Mouse (Mus musculus) limb, embryonic 14.5 days (tissue): ENCODE data around the gene Gabpb2. TPM values are rescaled to one million over a fixed set of nuclear protein-coding genes. Genes with fewer than 3 reads are reported as not detected.
"Not testable (repeated sequence)": the region's sequence is repeated elsewhere in the genome, so short reads cannot be mapped to it uniquely, and the experiment has no call there.

Experiments
- ATAC-seq: fragments of 200-750 bp; cut with Nextera tagmentation; 2 replicates; pipeline ENCODE4 v1.8.0; 2017; ENCODE audit warnings: low read depth, moderate number of reproducible peaks, moderate TSS enrichment; ENCODE audit not compliant: low FRiP score
- DNase-seq: peaks from one replicate; pipeline ENCODE4 v3.0.0-alpha.2; 2015; ENCODE audit warnings: low spot score
- H3K27ac ChIP-seq: fragments of 300-500 bp; sonication (generic); replicated peaks from 2 replicates; pipeline ENCODE4 v1.5.1; 2014; ENCODE audit warnings: low read depth, mild to moderate bottlenecking, low read length, moderate library complexity, mixed read lengths
- H3K27me3 ChIP-seq: fragments of 300-500 bp; sonication (generic); 2 replicates; pipeline ENCODE4 v1.6.1; 2014; ENCODE audit warnings: low read length, mixed read lengths; ENCODE audit not compliant: control insufficient read depth, insufficient read depth
- H3K36me3 ChIP-seq: fragments of 300-500 bp; sonication (generic); 2 replicates; pipeline ENCODE4 v1.6.1; 2014; ENCODE audit warnings: mild to moderate bottlenecking, low read length, moderate library complexity, mixed read lengths; ENCODE audit not compliant: control insufficient read depth, insufficient read depth
- H3K4me1 ChIP-seq: fragments of 300-500 bp; sonication (generic); 2 replicates; pipeline ENCODE4 v1.6.1; 2014; ENCODE audit warnings: antibody characterized with exemption, low read length, mixed read lengths; ENCODE audit not compliant: control insufficient read depth, insufficient read depth
- H3K4me2 ChIP-seq: fragments of 300-500 bp; sonication (generic); replicated peaks from 2 replicates; pipeline ENCODE4 v1.6.1; 2014; ENCODE audit warnings: low read depth, mild to moderate bottlenecking, low read length, moderate library complexity; ENCODE audit not compliant: severe bottlenecking
- H3K4me3 ChIP-seq: fragments of 300-500 bp; sonication (generic); replicated peaks from 2 replicates; pipeline ENCODE4 v1.5.1; 2014; ENCODE audit warnings: low read length
- H3K9ac ChIP-seq: fragments of 300-500 bp; sonication (generic); 2 replicates; pipeline ENCODE4 v1.6.1; 2014; ENCODE audit warnings: mild to moderate bottlenecking, low read depth, low read length, moderate library complexity; ENCODE audit not compliant: severe bottlenecking
- H3K9me3 ChIP-seq: fragments of 300-500 bp; sonication (generic); 2 replicates; pipeline ENCODE4 v1.6.1; 2016; ENCODE audit warnings: low read length; ENCODE audit not compliant: control insufficient read depth
- POLR2A ChIP-seq: fragments of 200-500 bp; IDR thresholded peaks from 2 replicates; pipeline ENCODE4 v1.8.0; 2012; ENCODE audit warnings: inconsistent platforms, mild to moderate bottlenecking, moderate library complexity, borderline replicate concordance; ENCODE audit not compliant: insufficient read depth, insufficient read length; ENCODE audit errors: extremely low read depth
- WGBS: fragments of 180-500 bp; shearing (Covaris S2); extraction: QIAGEN DNeasy Blood & Tissue Kit; methylation state at CpG from one replicate; pipeline ENCODE4 v1.1.7; 2014; 5-methylcytosine and 5-hydroxymethylcytosine counted together
- microRNA-seq: library from miRNA; unstranded; fragments of <30 nt; microRNA quantifications from one replicate; pipeline ENCODE4, GENCODE M21; 2016
- polyA plus RNA-seq, 2 experiments: library from polyadenylated mRNA; depleted of rRNA in 1 of 2; stranded (reverse) in 1 of 2; unstranded in 1 of 2; fragments of >200 nt; fragmentation: Nextera tagmentation in 1 of 2; extraction: Ambion mirVana in 1 of 2; gene quantifications; 2 replicates each; pipeline versions ENCODE4 v1.2.1 to v1.2.3; 2012 to 2014

Gene Gabpb2
- polyA plus RNA-seq, 2 experiments, result 9.7 to 26.2 TPM

DNA sequence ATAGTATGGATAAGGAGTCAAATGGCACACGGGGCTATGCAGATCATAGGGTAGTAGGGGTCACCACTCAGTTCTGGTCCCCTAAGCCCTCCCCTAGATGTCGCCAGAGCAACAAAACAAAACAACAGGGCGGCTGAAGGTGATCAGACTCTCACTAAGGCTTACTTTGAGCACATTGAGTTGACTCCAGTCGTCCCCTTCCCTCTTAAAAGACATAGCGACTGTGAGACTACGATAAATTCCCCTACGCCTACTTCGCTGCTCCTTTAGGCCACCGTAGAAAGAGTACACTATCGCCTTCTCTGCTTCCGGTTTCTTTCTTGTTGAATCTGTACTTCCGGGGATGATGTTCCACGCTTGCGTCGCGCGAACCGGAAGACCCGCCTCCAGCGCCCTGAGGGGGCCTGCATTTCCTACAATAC, 84.0 kb downstream of the Gabpb2 start, which contains the start of the genes Scnm1 and Lysmd1:
Scnm1 (minus strand) TSS at position 332 of the 422 bp plus-strand sequence.
Lysmd1 (plus strand) TSS at position 409 of the 422 bp plus-strand sequence.
- peak within 1 kb of the TSS; percentile 76 for H3K27ac ChIP-seq
- H3K27me3 ChIP-seq, result no peaks in the 10 kb centered on the region
- DNase-seq (peak; percentile 96), ATAC-seq (peak; percentile 93)
- no peak for TF ChIP-seq POLR2A
- no peaks in the 10 kb centered on the region for H3K9me3 ChIP-seq
- peak within 1 kb of the TSS; percentile 72 for H3K4me3 ChIP-seq
- peaks cover 21% of the 10 kb centered on the region for H3K36me3 ChIP-seq
- H3K4me2 ChIP-seq, result peak within 1 kb of the TSS; percentile 70
- under 1% methylated on average over 20 of the region's 20 CpGs for WGBS
- peak within 1 kb of the TSS; percentile 73 for H3K9ac ChIP-seq
- H3K4me1 ChIP-seq, result peaks cover 11% of the 10 kb centered on the region; the same call in 1 of the 2 replicates

DNA sequence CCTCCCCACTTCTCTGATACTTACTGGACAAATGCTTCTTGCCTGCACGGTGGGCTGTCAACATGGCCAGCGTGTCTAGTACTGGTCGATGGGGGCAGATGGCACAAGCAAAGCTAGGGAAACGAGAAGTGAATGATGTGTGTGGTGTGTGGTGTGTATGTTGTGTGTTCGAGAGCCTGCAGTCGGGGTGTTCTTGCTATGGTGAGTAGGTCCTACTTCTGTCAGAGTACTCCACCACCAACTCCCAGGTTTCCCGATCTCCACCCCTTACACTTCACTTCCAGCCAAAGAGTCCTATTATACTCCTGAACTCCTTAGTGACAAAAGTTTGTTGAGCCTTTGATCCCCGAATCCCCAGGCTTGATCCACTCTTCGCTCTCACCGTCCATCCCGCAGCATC, 84.5 kb downstream of the Gabpb2 start:
- no peak for TF ChIP-seq POLR2A
- 55% methylated on average over 11 of the region's 11 CpGs for WGBS
- no peak for DNase-seq
- Histone ChIP-seq H3K9ac (peak overlapping the region; percentile 73), H3K27me3 (no peaks in the 10 kb centered on the region), H3K9me3 (no peaks in the 10 kb centered on the region), H3K4me1 (peaks cover 11% of the 10 kb centered on the region; the same call in 1 of the 2 replicates), H3K4me2 (peak overlapping the region; percentile 70), H3K4me3 (peak overlapping the region; percentile 72), H3K36me3 (peaks cover 21% of the 10 kb centered on the region), H3K27ac (peak overlapping the region; percentile 76; the same call in 1 of the 2 replicates)
- no peak for ATAC-seq

DNA sequence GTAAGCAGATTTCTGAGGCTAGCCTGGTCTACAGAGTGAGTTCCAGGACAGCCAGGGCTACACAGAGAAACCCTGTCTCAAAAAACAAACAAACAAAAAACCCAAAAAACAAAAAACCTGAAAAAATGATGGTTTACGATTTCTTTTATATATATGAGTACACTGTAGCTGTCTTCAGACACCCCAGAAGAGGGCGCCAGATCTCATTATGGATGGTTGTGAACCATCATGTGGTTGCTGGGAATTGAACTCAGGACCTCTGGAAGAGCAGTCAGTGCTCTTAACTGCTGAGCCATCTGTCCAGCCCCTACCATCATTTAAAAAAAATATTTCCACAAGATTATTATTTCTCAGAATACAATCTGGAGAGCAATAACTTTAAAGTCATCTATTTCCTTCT, 85.3 kb downstream of the Gabpb2 start:
- H3K27ac ChIP-seq, ATAC-seq, DNase-seq, H3K4me2 ChIP-seq, H3K9ac ChIP-seq, H3K4me3 ChIP-seq, H3K27me3 ChIP-seq, H3K9me3 ChIP-seq: not testable (repeated sequence)
- 86% methylated on average over 2 of the region's 2 CpGs for WGBS
- Histone ChIP-seq H3K36me3 (peaks cover 18% of the 10 kb centered on the region), H3K4me1 (peaks cover 11% of the 10 kb centered on the region; the same call in 1 of the 2 replicates)

Small RNA genes lying within 50 kb of the gene (microRNA-seq; reads per million reads assigned to microRNA genes)
- gene Mir8099-1, result not detected

Other genes starting within 250 kb of the Gabpb2 start
- 54.7 and 54.8 TPM in 2 replicates for gene Pi4kb, start 243.2 kb downstream of the Gabpb2 start, polyA plus RNA-seq (2012; rRNA removed)
- gene Pi4kb, start 243.2 kb downstream of the Gabpb2 start, polyA plus RNA-seq (2014; fragmentation: Nextera tagmentation; extraction: Ambion mirVana), result 30.4 and 35.6 TPM in 2 replicates
- 26.8 and 28.8 TPM in 2 replicates for gene Zfp687, start 202.5 kb downstream of the Gabpb2 start, polyA plus RNA-seq (2012; rRNA removed)
- 18.8 and 23.2 TPM in 2 replicates for gene Zfp687, start 202.5 kb downstream of the Gabpb2 start, polyA plus RNA-seq (2014; fragmentation: Nextera tagmentation; extraction: Ambion mirVana)
- 249 and 282 TPM in 2 replicates for gene Psmd4, start 175.3 kb downstream of the Gabpb2 start, polyA plus RNA-seq (2012; rRNA removed)
- gene Psmd4, start 175.3 kb downstream of the Gabpb2 start, polyA plus RNA-seq (2014; fragmentation: Nextera tagmentation; extraction: Ambion mirVana), result 258 and 280 TPM in 2 replicates
- 35.1 and 41.2 TPM in 2 replicates for gene Pip5k1a, start 111.0 kb downstream of the Gabpb2 start, polyA plus RNA-seq (2012; rRNA removed)
- 15.7 and 16.5 TPM in 2 replicates for gene Pip5k1a, start 111.0 kb downstream of the Gabpb2 start, polyA plus RNA-seq (2014; fragmentation: Nextera tagmentation; extraction: Ambion mirVana)
- 125 and 130 TPM in 2 replicates for gene Vps72, start 106.9 kb downstream of the Gabpb2 start, polyA plus RNA-seq (2012; rRNA removed)
- gene Vps72, start 106.9 kb downstream of the Gabpb2 start, polyA plus RNA-seq (2014; fragmentation: Nextera tagmentation; extraction: Ambion mirVana), result 141 and 163 TPM in 2 replicates
- gene Tmod4, start 93.4 kb downstream of the Gabpb2 start, polyA plus RNA-seq (2012; rRNA removed), result 3.2 and 5.0 TPM in 2 replicates
- gene Tmod4, start 93.4 kb downstream of the Gabpb2 start, polyA plus RNA-seq (2014; fragmentation: Nextera tagmentation; extraction: Ambion mirVana), result 2.9 and 3.7 TPM in 2 replicates
- 85.0 and 106 TPM in 2 replicates for gene Scnm1, start 83.9 kb downstream of the Gabpb2 start, polyA plus RNA-seq (2012; rRNA removed)
- 65.7 and 73.1 TPM in 2 replicates for gene Scnm1, start 83.9 kb downstream of the Gabpb2 start, polyA plus RNA-seq (2014; fragmentation: Nextera tagmentation; extraction: Ambion mirVana)
- gene Lysmd1, start 83.8 kb downstream of the Gabpb2 start, polyA plus RNA-seq (2012; rRNA removed), result 11.7 and 11.8 TPM in 2 replicates
- 13.3 and 15.3 TPM in 2 replicates for gene Lysmd1, start 83.8 kb downstream of the Gabpb2 start, polyA plus RNA-seq (2014; fragmentation: Nextera tagmentation; extraction: Ambion mirVana)
- gene Tnfaip8l2, start 75.6 kb downstream of the Gabpb2 start, polyA plus RNA-seq (2012; rRNA removed), result 4.4 and 4.9 TPM in 2 replicates
- 6.1 and 8.0 TPM in 2 replicates for gene Tnfaip8l2, start 75.6 kb downstream of the Gabpb2 start, polyA plus RNA-seq (2014; fragmentation: Nextera tagmentation; extraction: Ambion mirVana)
- gene Sema6c, start 57.5 kb downstream of the Gabpb2 start, polyA plus RNA-seq (2012; rRNA removed), result 56.5 and 79.0 TPM in 2 replicates
- gene Sema6c, start 57.5 kb downstream of the Gabpb2 start, polyA plus RNA-seq (2014; fragmentation: Nextera tagmentation; extraction: Ambion mirVana), result 14.0 and 15.7 TPM in 2 replicates
- gene Cdc42se1, start 10.8 kb upstream of the Gabpb2 start, polyA plus RNA-seq (2012; rRNA removed), result 76.1 and 93.1 TPM in 2 replicates
- 119 and 126 TPM in 2 replicates for gene Cdc42se1, start 10.8 kb upstream of the Gabpb2 start, polyA plus RNA-seq (2014; fragmentation: Nextera tagmentation; extraction: Ambion mirVana)
- 38.5 and 42.4 TPM in 2 replicates for gene Mllt11, start 14.3 kb upstream of the Gabpb2 start, polyA plus RNA-seq (2012; rRNA removed)
- 16.7 and 17.4 TPM in 2 replicates for gene Mllt11, start 14.3 kb upstream of the Gabpb2 start, polyA plus RNA-seq (2014; fragmentation: Nextera tagmentation; extraction: Ambion mirVana)
- 0.87 and 0.89 TPM in 2 replicates for gene Gm128, start 23.7 kb upstream of the Gabpb2 start, polyA plus RNA-seq (2012; rRNA removed)
- gene Gm128, start 23.7 kb upstream of the Gabpb2 start, polyA plus RNA-seq (2014; fragmentation: Nextera tagmentation; extraction: Ambion mirVana), result 0.50 and 0.63 TPM in 2 replicates
- 6.8 and 12.0 TPM in 2 replicates for gene Bnipl, start 33.3 kb upstream of the Gabpb2 start, polyA plus RNA-seq (2012; rRNA removed)
- 11.7 and 13.3 TPM in 2 replicates for gene Bnipl, start 33.3 kb upstream of the Gabpb2 start, polyA plus RNA-seq (2014; fragmentation: Nextera tagmentation; extraction: Ambion mirVana)
- 45.8 and 57.9 TPM in 2 replicates for gene Mindy1, start 63.4 kb upstream of the Gabpb2 start, polyA plus RNA-seq (2012; rRNA removed)
- 45.6 and 47.5 TPM in 2 replicates for gene Mindy1, start 63.4 kb upstream of the Gabpb2 start, polyA plus RNA-seq (2014; fragmentation: Nextera tagmentation; extraction: Ambion mirVana)
- gene Prune1, start 64.2 kb upstream of the Gabpb2 start, polyA plus RNA-seq (2012; rRNA removed), result 31.5 and 38.0 TPM in 2 replicates
- gene Prune1, start 64.2 kb upstream of the Gabpb2 start, polyA plus RNA-seq (2014; fragmentation: Nextera tagmentation; extraction: Ambion mirVana), result 21.8 and 24.0 TPM in 2 replicates
- gene Anxa9, start 89.3 kb upstream of the Gabpb2 start, polyA plus RNA-seq (2012; rRNA removed), result 3.8 and 4.7 TPM in 2 replicates
- gene Anxa9, start 89.3 kb upstream of the Gabpb2 start, polyA plus RNA-seq (2014; fragmentation: Nextera tagmentation; extraction: Ambion mirVana), result 4.7 and 4.9 TPM in 2 replicates
- gene Cers2, start 96.9 kb upstream of the Gabpb2 start, polyA plus RNA-seq (2012; rRNA removed), result 183 TPM in 2 replicates
- gene Cers2, start 96.9 kb upstream of the Gabpb2 start, polyA plus RNA-seq (2014; fragmentation: Nextera tagmentation; extraction: Ambion mirVana), result 140 and 155 TPM in 2 replicates
- 56.2 and 57.9 TPM in 2 replicates for gene Setdb1, start 139.3 kb upstream of the Gabpb2 start, polyA plus RNA-seq (2012; rRNA removed)
- gene Setdb1, start 139.3 kb upstream of the Gabpb2 start, polyA plus RNA-seq (2014; fragmentation: Nextera tagmentation; extraction: Ambion mirVana), result 44.2 and 51.7 TPM in 2 replicates
- gene 4930558C23Rik, start 184.9 kb upstream of the Gabpb2 start, polyA plus RNA-seq (2012; rRNA removed), result 0.18 TPM in 1 of 2 replicates, not detected in the other
- gene 4930558C23Rik, start 184.9 kb upstream of the Gabpb2 start, polyA plus RNA-seq (2014; fragmentation: Nextera tagmentation; extraction: Ambion mirVana), result not detected in 2 replicates
- gene Arnt, start 216.5 kb upstream of the Gabpb2 start, polyA plus RNA-seq (2012; rRNA removed), result 57.1 and 70.3 TPM in 2 replicates
- gene Arnt, start 216.5 kb upstream of the Gabpb2 start, polyA plus RNA-seq (2014; fragmentation: Nextera tagmentation; extraction: Ambion mirVana), result 37.9 and 44.8 TPM in 2 replicates